Mouse (Mus musculus) small intestine, adult 2 months (tissue): Measurements from ENCODE around the gene Olfr223. TPM values are rescaled to one million over a fixed set of nuclear protein-coding genes. Genes with fewer than 3 reads are reported as not detected.

Experiments
- H3K27ac ChIP-seq: fragments of 200-500 bp; 2 replicates; pipeline ENCODE4 v1.5.1; 2012; ENCODE audit warnings: low read depth, low read length, control low read depth, inconsistent platforms; ENCODE audit not compliant: insufficient read depth
- H3K27me3 ChIP-seq: fragments of 200-500 bp; 2 replicates; pipeline ENCODE4 v1.6.1; 2012; ENCODE audit warnings: mild to moderate bottlenecking, moderate library complexity, low read length, inconsistent platforms; ENCODE audit not compliant: control insufficient read depth, insufficient read depth
- H3K36me3 ChIP-seq: fragments of 200-500 bp; 2 replicates; pipeline ENCODE4 v1.6.1; 2012; ENCODE audit warnings: mild to moderate bottlenecking, low read length, control low read depth, inconsistent platforms; ENCODE audit not compliant: control insufficient read depth, insufficient read depth
- H3K4me1 ChIP-seq: fragments of 200-500 bp; 2 replicates; pipeline ENCODE4 v1.6.1; 2012; ENCODE audit warnings: low read length, inconsistent platforms, mixed read lengths; ENCODE audit not compliant: control insufficient read depth, insufficient read depth, insufficient read length
- H3K4me3 ChIP-seq: fragments of 200-500 bp; 2 replicates; pipeline ENCODE4 v1.5.1; 2012; ENCODE audit warnings: low read depth, mild to moderate bottlenecking, control low read depth, inconsistent platforms, low read length, moderate library complexity
- CTCF ChIP-seq: fragments of 200-500 bp; IDR thresholded peaks from 2 replicates; pipeline ENCODE4 v1.5.1; 2012; ENCODE audit warnings: low read depth, mild to moderate bottlenecking, control low read depth, inconsistent platforms, low read length, moderate library complexity, mixed read lengths; ENCODE audit not compliant: insufficient replicate concordance, insufficient read length; ENCODE audit errors: extremely low read depth
- POLR2A ChIP-seq: fragments of 200-500 bp; IDR thresholded peaks from 2 replicates; pipeline ENCODE4 v1.6.1; 2012; ENCODE audit warnings: low read depth, mild to moderate bottlenecking, control low read depth, inconsistent platforms, low read length, moderate library complexity
- WGBS: fragments of 180-500 bp; shearing (Covaris S2); methylation state at CpG from one replicate; pipeline ENCODE4 v1.1.7; 2018; 5-methylcytosine and 5-hydroxymethylcytosine counted together
- polyA plus RNA-seq: library from polyadenylated mRNA; depleted of rRNA; stranded (reverse); fragments of >200 nt; gene quantifications from 2 replicates; pipeline ENCODE4 v1.2.3, GENCODE M21; 2012; rRNA removed

Olfr223 gene
- polyA plus RNA-seq, 1 experiment, result not detected

DNA sequence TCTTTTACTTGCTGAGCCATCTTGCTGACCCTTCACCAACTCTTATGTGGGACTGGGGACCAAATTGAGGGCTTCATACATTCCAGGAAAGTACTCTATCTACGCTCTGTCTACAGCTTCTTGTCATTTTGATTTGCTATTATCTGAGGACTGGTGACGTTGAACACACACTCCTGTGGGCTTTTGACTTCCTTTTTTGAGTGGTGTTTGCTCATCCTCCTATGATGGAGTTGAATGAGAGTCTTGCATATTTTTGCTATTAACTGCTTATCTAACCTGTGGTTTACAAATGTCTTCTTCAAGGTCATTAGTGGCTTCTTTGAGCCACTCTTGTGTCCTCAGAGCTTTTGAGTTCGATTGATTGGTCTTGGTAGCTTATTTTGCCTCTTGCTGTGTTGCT is 53.0 kb downstream of the Olfr223 start:
- no peak overlapping the region for H3K27ac ChIP-seq
- H3K36me3 ChIP-seq, result no peaks in the 10 kb centered on the region
- no peaks in the 10 kb centered on the region for H3K27me3 ChIP-seq
- no peak overlapping the region for H3K4me3 ChIP-seq
- no peaks in the 10 kb centered on the region for H3K4me1 ChIP-seq
- TF ChIP-seq CTCF, result no peak
- TF ChIP-seq POLR2A, result no peak
- WGBS, result 60% methylated on average over 3 of the region's 3 CpGs

Other genes starting within 250 kb of the Olfr223 start
- not detected in 2 replicates for gene Prss38, start 217.6 kb downstream of the Olfr223 start, polyA plus RNA-seq
- gene Jmjd4, start 143.2 kb downstream of the Olfr223 start, polyA plus RNA-seq, result 1.9 and 2.4 TPM in 2 replicates
- 9.8 and 14.6 TPM in 2 replicates for gene Snap47, start 142.1 kb downstream of the Olfr223 start, polyA plus RNA-seq
- gene Zfp867, start 120.8 kb downstream of the Olfr223 start, polyA plus RNA-seq, result 0.08 TPM in 1 of 2 replicates, not detected in the other
- 3.7 and 5.8 TPM in 2 replicates for gene Zkscan17, start 66.5 kb downstream of the Olfr223 start, polyA plus RNA-seq
- gene Nlrp3, start 51.7 kb downstream of the Olfr223 start, polyA plus RNA-seq, result 0.16 and 0.20 TPM in 2 replicates
- gene Olfr222, start 17.1 kb downstream of the Olfr223 start, polyA plus RNA-seq, result not detected in 2 replicates
- gene Mprip, start 68.0 kb upstream of the Olfr223 start, polyA plus RNA-seq, result 38.8 and 76.4 TPM in 2 replicates
- 0.72 and 1.3 TPM in 2 replicates for gene Pld6, start 194.4 kb upstream of the Olfr223 start, polyA plus RNA-seq
- gene Flcn, start 216.7 kb upstream of the Olfr223 start, polyA plus RNA-seq, result 9.9 and 23.8 TPM in 2 replicates
- gene Nt5m, start 246.2 kb upstream of the Olfr223 start, polyA plus RNA-seq, result 15.7 and 29.4 TPM in 2 replicates
- gene Cops3, start 246.5 kb upstream of the Olfr223 start, polyA plus RNA-seq, result 6.0 and 9.5 TPM in 2 replicates